Mouse (Mus musculus): Measurements from ENCODE around the gene Nptn. TPM values are rescaled to one million over a fixed set of nuclear protein-coding genes. Genes with fewer than 3 reads are reported as not detected.

Gene Nptn
- polyA plus RNA-seq, 1 experiment from 2014 or later: 85.5 TPM

Other genes starting within 250 kb of the Nptn start
- not detected in 2 replicates for gene Tbc1d21, start 211.8 kb upstream of the Nptn start, polyA plus RNA-seq (2015; fragmentation: Nextera tagmentation; extraction: Ambion mirVana)
- gene Insyn1, start 93.6 kb upstream of the Nptn start, polyA plus RNA-seq (2015; fragmentation: Nextera tagmentation; extraction: Ambion mirVana): not detected in 2 replicates
- 1.4 and 1.6 TPM in 2 replicates for gene Cd276, start 26.8 kb upstream of the Nptn start, polyA plus RNA-seq (2015; fragmentation: Nextera tagmentation; extraction: Ambion mirVana)
- 25.9 and 30.6 TPM in 2 replicates for gene Rec114, start 161.7 kb downstream of the Nptn start, polyA plus RNA-seq (2015; fragmentation: Nextera tagmentation; extraction: Ambion mirVana)
- 0.01 TPM in 1 of 2 replicates, not detected in the other for gene Hcn4, start 241.2 kb downstream of the Nptn start, polyA plus RNA-seq (2015; fragmentation: Nextera tagmentation; extraction: Ambion mirVana)

All from liver, embryonic 16.5 days (tissue).